8 mouse cellular contexts compared by ENCODE assay signal in the genomic region with DNA sequence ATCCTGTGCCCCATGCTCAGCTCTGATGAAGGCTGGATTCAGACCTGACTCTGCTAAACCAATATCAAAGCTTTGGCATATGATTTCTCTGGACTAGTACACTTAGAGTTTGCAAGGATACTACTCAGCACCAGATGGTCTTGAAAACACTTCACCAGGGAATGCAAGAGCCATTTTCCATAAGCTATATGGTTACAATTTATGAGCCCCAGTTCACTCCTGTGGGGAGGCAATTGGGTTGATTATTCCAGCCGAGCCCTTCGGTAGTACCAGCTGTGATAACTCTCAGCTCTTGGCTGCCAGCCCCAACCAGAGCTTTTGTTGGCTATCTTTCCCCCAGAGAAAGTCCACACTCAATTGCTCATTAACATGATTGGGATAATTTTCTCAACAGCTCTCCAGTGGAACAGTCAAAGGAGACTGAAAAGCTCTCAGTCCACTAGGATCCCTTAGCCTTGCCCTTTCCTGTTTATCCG.
A peak's percentile ranks its signal among the peaks of the same experiment; 100 is the strongest.
DNase-seq lines count a peak whose midpoint lies in the region; ATAC-seq lines count a peak whose summit lies in the region.

No protein-coding gene starts in this region.

- WGBS in forebrain, embryonic 13.5 days = 24% methylated on average over 3 of the region's 3 CpGs
- WGBS in kidney, embryonic 16.5 days = 33% methylated on average over 3 of the region's 3 CpGs
- WGBS in stomach, embryonic 16.5 days = 43% methylated on average over 3 of the region's 3 CpGs

- peaks cover 30% of the 10 kb centered on the region for H3K4me1 ChIP-seq in forebrain, embryonic 13.5 days
- H3K4me1 ChIP-seq in kidney, embryonic 16.5 days (ENCODE audit: insufficient read depth, low read length) = no peaks in the 10 kb centered on the region
- H3K4me1 ChIP-seq in stomach, embryonic 16.5 days (ENCODE audit: control insufficient read depth, insufficient read depth, low read length) = peaks cover 5% of the 10 kb centered on the region; the same call in 1 of the 2 replicates

- peak; percentile 90 for ATAC-seq in forebrain, embryonic 13.5 days
- ATAC-seq in kidney, embryonic 16.5 days (ENCODE audit: low FRiP score, low TSS enrichment) = peak; percentile 35; the same call in 1 of the 2 replicates
- peak; percentile 64; the same call in 1 of the 2 replicates for ATAC-seq in stomach, embryonic 16.5 days (ENCODE audit: insufficient read depth, low FRiP score)

- peak; percentile 11 for DNase-seq in gastrocnemius, postnatal 14 days
- DNase-seq in gastrocnemius, postnatal 36 days = no peak
- peak; percentile 17 to 44 for DNase-seq in lung, adult 18-20 months
- DNase-seq in thymus, postnatal 25 days = no peak
- no peak for DNase-seq in cerebellum, adult 18-20 months

- peak overlapping the region; percentile 79 for H3K27ac ChIP-seq in forebrain, embryonic 13.5 days
- H3K27ac ChIP-seq in kidney, embryonic 16.5 days (ENCODE audit: low read length) = no peak overlapping the region
- H3K27ac ChIP-seq in stomach, embryonic 16.5 days (ENCODE audit: low read length) = no peak overlapping the region

- H3K9me3 ChIP-seq in forebrain, embryonic 13.5 days (replicated peaks) = no peaks in the 10 kb centered on the region
- H3K9me3 ChIP-seq in kidney, embryonic 16.5 days (ENCODE audit: low read length) = no peaks in the 10 kb centered on the region
- no peaks in the 10 kb centered on the region for H3K9me3 ChIP-seq in stomach, embryonic 16.5 days (replicated peaks; ENCODE audit: control insufficient read depth, low read length)

- no peak overlapping the region for H3K9ac ChIP-seq in forebrain, embryonic 13.5 days
- H3K9ac ChIP-seq in kidney, embryonic 16.5 days (replicated peaks; ENCODE audit: low read length) = no peak overlapping the region
- no peak overlapping the region for H3K9ac ChIP-seq in stomach, embryonic 16.5 days (ENCODE audit: low read length)

- H3K4me3 ChIP-seq in forebrain, embryonic 13.5 days = no peak overlapping the region
- H3K4me3 ChIP-seq in kidney, embryonic 16.5 days (ENCODE audit: low read length) = no peak overlapping the region
- H3K4me3 ChIP-seq in stomach, embryonic 16.5 days (replicated peaks; ENCODE audit: low read length) = no peak overlapping the region

- H3K4me2 ChIP-seq in forebrain, embryonic 13.5 days = no peak overlapping the region
- no peak overlapping the region for H3K4me2 ChIP-seq in kidney, embryonic 16.5 days (replicated peaks; ENCODE audit: low read depth, low read length)
- H3K4me2 ChIP-seq in stomach, embryonic 16.5 days (ENCODE audit: low read depth, low read length) = no peak overlapping the region

- intact Hi-C loops in gastrocnemius, postnatal 14 days (cut with DNase I; ENCODE audit: low total_unique reads) = no loop called here
- intact Hi-C loops in gastrocnemius, postnatal 36 days (cut with DNase I) = no loop called here

- H3K36me3 ChIP-seq in forebrain, embryonic 13.5 days (ENCODE audit: poor library complexity, severe bottlenecking) = no peaks in the 10 kb centered on the region
- no peaks in the 10 kb centered on the region for H3K36me3 ChIP-seq in kidney, embryonic 16.5 days (ENCODE audit: insufficient read depth, low read length)
- H3K36me3 ChIP-seq in stomach, embryonic 16.5 days (ENCODE audit: control insufficient read depth, insufficient read depth, low read length) = no peaks in the 10 kb centered on the region

- no peaks in the 10 kb centered on the region for H3K27me3 ChIP-seq in forebrain, embryonic 13.5 days
- H3K27me3 ChIP-seq in kidney, embryonic 16.5 days (ENCODE audit: insufficient read depth, low read length) = no peaks in the 10 kb centered on the region
- H3K27me3 ChIP-seq in stomach, embryonic 16.5 days (ENCODE audit: control insufficient read depth, insufficient read depth, low read length) = no peaks in the 10 kb centered on the region

Comparison
In these comparisons a context has a peak if more than half of its experiments do, and no peak if none do; other contexts are left out.
1. DNase-seq: peak in gastrocnemius, postnatal 14 days (single experiment) and lung, adult 18-20 months (2 of 2); none in gastrocnemius, postnatal 36 days (0 of 2), thymus, postnatal 25 days (single experiment) and cerebellum, adult 18-20 months (0 of 2).
2. ATAC-seq: peak in every context shown above with its lines; median percentile 90 in forebrain, embryonic 13.5 days; 64 in stomach, embryonic 16.5 days; 35 in kidney, embryonic 16.5 days.